Mouse (Mus musculus) bone marrow macrophage, adult 2 months (primary cell): ENCODE results near the gene Ano7. TPM values are rescaled to one million over a fixed set of nuclear protein-coding genes. Genes with fewer than 3 reads are reported as not detected.

ENCODE experiments used
- H3K27ac ChIP-seq: 2 replicates; pipeline ENCODE4 v1.5.1; 2012; ENCODE audit warnings: low read depth, low read length; ENCODE audit not compliant: insufficient read depth
- H3K4me1 ChIP-seq: 2 replicates; pipeline ENCODE4 v1.6.1; 2012; ENCODE audit warnings: low read length; ENCODE audit not compliant: control insufficient read depth, insufficient read depth
- H3K4me3 ChIP-seq: 2 replicates; pipeline ENCODE4 v1.5.1; 2012; ENCODE audit warnings: mild to moderate bottlenecking, low read length, moderate library complexity; ENCODE audit not compliant: insufficient read depth
- CTCF ChIP-seq: IDR thresholded peaks from 2 replicates; pipeline ENCODE4 v1.5.1; 2012; ENCODE audit warnings: low read depth, mild to moderate bottlenecking, low read length, moderate library complexity
- POLR2A ChIP-seq: IDR thresholded peaks from 2 replicates; pipeline ENCODE4 v1.6.1; 2012; ENCODE audit warnings: mild to moderate bottlenecking, low read depth, low read length, borderline replicate concordance
- polyA plus RNA-seq: library from polyadenylated mRNA; stranded (reverse); fragments of >200 nt; gene quantifications from 2 replicates; pipeline ENCODE4 v1.2.4, GENCODE M21; 2012; ENCODE audit not compliant: missing spikeins, insufficient read depth, insufficient read length

Gene Ano7
- polyA plus RNA-seq: 0.64 TPM in 1 of 2 replicates, not detected in the other

GRCm38 (mm10) chr1:93373665-93374064, at the start of gene Ano7:
TSS of gene Ano7 (plus strand) at chr1:93373930.
- Histone ChIP-seq H3K27ac (no peak within 1 kb of the TSS), H3K4me3 (no peak within 1 kb of the TSS), H3K4me1 (0 out of 2 replicates have a peak, but pooled peaks cover 4% of the 10 kb centered on the region)
- no peak for TF ChIP-seq POLR2A
- TF ChIP-seq CTCF: no peak

GRCm38 (mm10) chr1:93323973-93324372, 49.8 kb upstream of the Ano7 start:
- H3K4me3 ChIP-seq: no peak overlapping the region
- TF ChIP-seq CTCF (no peak), POLR2A (no peak)
- H3K27ac ChIP-seq: no peak overlapping the region
- no peaks in the 10 kb centered on the region for H3K4me1 ChIP-seq

- TF ChIP-seq CTCF (no peak), POLR2A (no peak)
- no peak overlapping the region for H3K4me3 ChIP-seq
- no peak overlapping the region for H3K27ac ChIP-seq
- no peaks in the 10 kb centered on the region for H3K4me1 ChIP-seq
Observed at GRCm38 (mm10) chr1:93326446-93326845, 47.3 kb upstream of the Ano7 start.

- no peak for TF ChIP-seq CTCF
- TF ChIP-seq POLR2A: no peak
- Histone ChIP-seq H3K4me3 (no peak overlapping the region), H3K4me1 (no peaks in the 10 kb centered on the region), H3K27ac (no peak overlapping the region)
Observed at GRCm38 (mm10) chr1:93334621-93335020, 39.1 kb upstream of the Ano7 start.

- Histone ChIP-seq H3K4me1 (peaks cover 10% of the 10 kb centered on the region), H3K4me3 (peak within 1 kb of the TSS; percentile 83), H3K27ac (peak within 1 kb of the TSS; percentile 6; the same call in 1 of the 2 replicates)
- TF ChIP-seq POLR2A (no peak), CTCF (no peak)
Observed at GRCm38 (mm10) chr1:93342648-93343503, 30.9 kb upstream of the Ano7 start, which contains the start of the genes Ppp1r7 and Pask. TSS of gene Ppp1r7 (plus strand) at chr1:93342854. TSS of gene Pask (minus strand) at chr1:93343482.

GRCm38 (mm10) chr1:93343504-93344047, 30.2 kb upstream of the Ano7 start:
- Histone ChIP-seq H3K27ac (no peak overlapping the region; the same call in 1 of the 2 replicates), H3K4me1 (peaks cover 10% of the 10 kb centered on the region), H3K4me3 (peak overlapping the region; percentile 72)
- TF ChIP-seq CTCF (no peak), POLR2A (no peak)

- TF ChIP-seq CTCF: no peak
- H3K27ac ChIP-seq: no peak overlapping the region
- peaks cover 8% of the 10 kb centered on the region for H3K4me1 ChIP-seq
- H3K4me3 ChIP-seq: no peak overlapping the region
Observed at GRCm38 (mm10) chr1:93347176-93347575, 26.6 kb upstream of the Ano7 start.

- no peak overlapping the region for H3K27ac ChIP-seq
- no peak overlapping the region for H3K4me3 ChIP-seq
- TF ChIP-seq POLR2A (no peak), CTCF (no peak)
- peaks cover 4% of the 10 kb centered on the region for H3K4me1 ChIP-seq
Observed at GRCm38 (mm10) chr1:93349701-93350100, 24.0 kb upstream of the Ano7 start.

GRCm38 (mm10) chr1:93352724-93353123, 21.0 kb upstream of the Ano7 start:
- H3K27ac ChIP-seq: no peak overlapping the region
- no peaks in the 10 kb centered on the region for H3K4me1 ChIP-seq
- H3K4me3 ChIP-seq: no peak overlapping the region
- no peak for TF ChIP-seq CTCF
- no peak for TF ChIP-seq POLR2A

- TF ChIP-seq CTCF (no peak), POLR2A (no peak)
- H3K4me3 ChIP-seq: no peak overlapping the region
Observed at GRCm38 (mm10) chr1:93362661-93363060, 11.1 kb upstream of the Ano7 start.

More at GRCm38 (mm10) chr1:93362661-93363060, 11.1 kb upstream of the Ano7 start:
- no peak overlapping the region for H3K27ac ChIP-seq
- peaks cover 3% of the 10 kb centered on the region for H3K4me1 ChIP-seq
